Mouse (Mus musculus) ovary, postnatal 10 days (tissue): ENCODE data around the gene Hk3.

Experiments used
- DNase-seq: peaks from one replicate; pipeline ENCODE4 v3.0.0; 2022; ENCODE audit warnings: low spot score

The Hk3 gene

GRCm38 (mm10) chr13:55002090-55002489, 19.1 kb downstream of the Hk3 start:
- DNase-seq, result no peak

GRCm38 (mm10) chr13:55000433-55000832, 20.8 kb downstream of the Hk3 start:
- no peak for DNase-seq

DNA sequence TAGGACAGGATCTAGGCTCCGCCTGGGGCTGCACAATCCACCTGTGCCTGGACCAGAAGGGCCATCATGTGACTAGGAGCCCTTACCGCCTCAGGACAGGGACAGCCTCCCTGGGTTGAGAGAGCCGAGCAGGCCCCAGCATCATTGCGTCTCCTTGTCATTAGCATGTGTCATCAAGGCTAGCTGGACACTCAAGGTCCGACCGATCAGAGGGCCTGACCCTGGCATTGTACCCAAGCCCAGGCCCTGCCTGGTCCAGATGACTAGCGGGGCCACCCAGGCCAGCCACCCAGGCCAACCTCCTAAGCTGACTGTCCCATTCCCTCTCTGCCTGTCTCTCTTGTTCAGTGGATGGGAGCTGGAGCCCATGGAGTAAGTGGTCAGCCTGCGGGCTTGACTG, 23.6 kb downstream of the Hk3 start:
- no peak for DNase-seq

- no peak for DNase-seq
Measured at GRCm38 (mm10) chr13:54995161-54995560, 26.0 kb downstream of the Hk3 start.

GRCm38 (mm10) chr13:54994576-54994975, 26.6 kb downstream of the Hk3 start:
- no peak for DNase-seq

DNA sequence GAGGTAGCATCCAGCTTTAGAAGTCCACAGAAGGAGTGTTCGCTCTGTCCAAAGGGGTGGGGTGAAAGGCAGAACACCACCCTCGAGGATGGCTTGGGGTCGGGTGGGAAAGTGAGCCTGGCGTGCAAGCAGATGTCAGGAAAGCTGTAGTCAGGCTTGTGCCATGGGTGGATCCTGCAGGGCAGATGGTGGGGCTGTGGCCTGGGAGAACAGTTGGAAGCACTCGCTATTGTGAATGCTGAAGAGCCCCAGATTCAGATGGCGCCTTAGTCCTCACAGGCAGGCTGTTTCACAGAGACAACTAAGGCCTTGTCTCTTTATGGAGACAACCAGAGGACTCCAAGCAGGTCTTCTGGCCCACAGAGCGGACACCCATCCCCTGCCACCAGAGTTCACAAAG, 29.0 kb downstream of the Hk3 start:
- DNase-seq, result no peak

GRCm38 (mm10) chr13:54988181-54988760, 32.9 kb downstream of the Hk3 start:
- no peak for DNase-seq

- no peak for DNase-seq
Measured at GRCm38 (mm10) chr13:54987405-54987804, 33.8 kb downstream of the Hk3 start.

GRCm38 (mm10) chr13:54983614-54984013, 37.6 kb downstream of the Hk3 start:
- DNase-seq, result no peak

- DNase-seq, result no peak
Measured at GRCm38 (mm10) chr13:54983001-54983400, 38.2 kb downstream of the Hk3 start.

DNA sequence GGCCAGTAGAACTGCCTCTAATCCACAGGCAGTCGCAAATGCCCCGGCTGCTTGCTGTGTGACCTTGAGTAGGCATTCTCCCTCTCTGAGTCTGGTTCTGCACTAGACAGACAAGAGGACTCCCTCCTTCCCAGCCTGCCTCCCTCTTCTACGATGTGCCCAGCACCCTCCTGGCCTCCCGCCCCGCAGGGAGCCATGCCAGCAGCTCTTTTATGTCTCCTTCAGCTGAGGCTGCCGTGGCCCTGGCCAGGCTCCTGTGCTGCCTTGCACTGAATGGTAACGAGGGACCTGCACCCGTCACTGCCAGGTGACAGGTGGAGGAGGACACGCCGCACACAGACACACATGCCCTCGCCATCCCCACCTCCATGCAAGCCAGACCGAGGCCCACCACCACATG, 40.2 kb downstream of the Hk3 start:
- no peak for DNase-seq

DNA sequence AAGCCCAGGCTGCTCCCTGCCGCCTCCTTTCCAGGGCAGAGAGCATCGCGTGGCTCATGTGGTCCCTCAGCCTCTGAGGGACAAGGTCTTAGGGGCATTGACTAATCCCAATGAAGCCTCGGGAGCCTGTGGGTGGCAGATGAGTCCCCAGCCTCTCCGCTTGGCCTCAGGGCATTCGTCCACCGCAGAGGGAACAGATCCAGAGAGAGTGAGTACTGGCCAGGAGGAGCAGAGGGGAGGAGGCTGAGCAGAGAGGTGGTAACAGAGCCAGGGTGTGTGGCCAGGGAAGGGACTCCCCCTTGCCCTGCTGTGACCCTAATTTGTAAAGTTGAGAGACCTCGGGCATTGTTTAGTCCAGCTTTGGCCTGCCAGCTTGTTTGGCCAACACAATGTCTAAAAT, 42.4 kb downstream of the Hk3 start:
- DNase-seq, result no peak

DNA sequence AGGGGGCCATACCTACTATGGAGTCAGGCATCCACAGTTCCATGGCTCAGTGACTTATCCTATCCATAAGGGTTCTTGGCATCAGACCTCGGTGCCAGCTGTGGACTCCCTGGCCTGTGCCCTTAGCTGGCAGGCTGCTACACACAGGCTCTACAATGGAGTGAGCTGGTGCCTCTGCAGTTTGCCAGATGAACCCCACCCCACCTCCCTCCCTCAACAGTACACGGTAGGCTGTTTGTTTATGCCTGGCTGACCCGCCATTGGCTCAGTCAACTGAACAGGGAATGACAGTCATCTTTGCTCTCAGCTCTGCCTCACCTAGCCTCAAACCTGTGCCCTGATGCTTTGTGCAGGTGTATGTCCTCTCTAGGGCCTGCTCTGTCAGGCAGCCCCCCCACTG, 45.6 kb downstream of the Hk3 start:
- no peak for DNase-seq

DNA sequence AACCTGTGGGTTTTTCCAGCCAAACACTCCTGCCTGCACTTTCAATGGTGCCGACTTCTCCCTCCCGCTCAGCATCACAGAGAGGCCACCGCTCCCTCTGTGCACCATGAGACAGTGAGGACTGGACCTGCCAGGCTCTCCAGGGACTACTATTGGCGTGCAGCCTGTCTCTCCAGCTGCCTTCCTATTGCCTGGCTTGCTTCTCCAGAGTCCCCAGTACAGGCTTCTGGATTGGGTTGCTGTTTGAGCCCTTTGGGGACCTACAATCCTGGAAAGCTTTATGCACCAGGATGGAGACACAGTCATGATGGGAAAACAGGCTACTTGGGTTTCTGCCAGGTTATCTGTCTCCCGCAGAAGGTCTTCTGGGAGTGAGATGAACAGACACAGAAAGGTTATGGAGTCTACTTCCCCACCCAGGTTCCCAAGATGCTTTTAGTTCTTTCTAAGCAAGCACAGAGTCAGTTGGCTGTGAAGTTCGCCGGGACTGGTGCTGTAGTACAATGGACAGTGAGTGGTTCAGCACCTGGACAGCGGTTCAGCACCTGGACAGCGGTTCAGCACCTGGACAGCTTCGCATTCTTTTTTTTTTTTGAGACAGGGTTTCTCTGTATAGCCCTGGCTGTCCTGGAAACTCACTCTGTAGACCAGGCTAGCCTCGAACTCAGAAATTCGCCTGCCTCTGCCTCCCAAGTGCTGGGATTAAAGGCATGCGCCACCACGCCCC, 50.5 kb downstream of the Hk3 start:
- DNase-seq, result no peak

DNA sequence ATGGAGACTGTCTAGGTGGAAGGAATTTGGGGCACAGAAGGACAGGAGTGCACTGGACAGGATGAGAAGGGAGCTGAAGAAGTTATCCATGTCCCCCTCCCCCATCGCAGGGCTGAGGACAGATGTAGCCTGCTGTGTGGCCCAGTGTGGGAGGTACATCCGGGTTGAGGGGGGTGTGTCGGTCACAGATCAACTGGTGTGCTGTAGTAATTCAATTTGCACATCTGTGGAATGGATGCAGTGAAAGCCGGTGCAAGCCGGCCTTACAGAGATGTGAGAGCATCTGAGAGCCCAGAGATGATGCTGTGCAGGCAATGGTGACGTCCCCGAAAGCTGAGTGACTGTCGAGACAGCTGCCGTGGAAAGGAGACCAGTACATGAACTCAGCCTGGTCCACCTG, 51.7 kb downstream of the Hk3 start:
- no peak for DNase-seq

DNA sequence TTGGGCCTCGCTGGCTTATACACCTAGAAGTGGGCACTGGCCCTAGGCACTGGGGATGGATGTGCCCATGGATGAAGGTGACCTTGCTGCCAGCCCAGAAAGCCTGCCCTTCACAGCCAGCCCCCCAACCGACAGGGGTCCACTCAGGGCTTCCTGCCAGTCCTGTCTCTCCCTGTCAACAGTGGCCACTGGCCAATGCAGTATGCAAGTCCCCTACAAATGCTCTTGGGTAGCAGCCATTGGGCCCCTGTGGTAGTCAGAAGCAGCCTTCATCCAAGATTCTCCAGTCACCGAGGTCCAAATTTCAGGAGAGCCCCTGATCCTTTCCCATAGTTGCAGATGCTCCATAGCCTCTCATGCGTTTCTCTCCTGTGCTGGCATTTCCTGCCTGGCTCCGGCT, 52.5 kb downstream of the Hk3 start:
- DNase-seq, result no peak

- no peak for DNase-seq
Measured at GRCm38 (mm10) chr13:54967501-54967900, 53.7 kb downstream of the Hk3 start.

- no peak for DNase-seq
Measured at GRCm38 (mm10) chr13:54965256-54965655, 55.9 kb downstream of the Hk3 start.

GRCm38 (mm10) chr13:54960491-54960890, 60.7 kb downstream of the Hk3 start:
- DNase-seq, result no peak

- no peak for DNase-seq
Measured at GRCm38 (mm10) chr13:54959842-54960241, 61.3 kb downstream of the Hk3 start.

DNA sequence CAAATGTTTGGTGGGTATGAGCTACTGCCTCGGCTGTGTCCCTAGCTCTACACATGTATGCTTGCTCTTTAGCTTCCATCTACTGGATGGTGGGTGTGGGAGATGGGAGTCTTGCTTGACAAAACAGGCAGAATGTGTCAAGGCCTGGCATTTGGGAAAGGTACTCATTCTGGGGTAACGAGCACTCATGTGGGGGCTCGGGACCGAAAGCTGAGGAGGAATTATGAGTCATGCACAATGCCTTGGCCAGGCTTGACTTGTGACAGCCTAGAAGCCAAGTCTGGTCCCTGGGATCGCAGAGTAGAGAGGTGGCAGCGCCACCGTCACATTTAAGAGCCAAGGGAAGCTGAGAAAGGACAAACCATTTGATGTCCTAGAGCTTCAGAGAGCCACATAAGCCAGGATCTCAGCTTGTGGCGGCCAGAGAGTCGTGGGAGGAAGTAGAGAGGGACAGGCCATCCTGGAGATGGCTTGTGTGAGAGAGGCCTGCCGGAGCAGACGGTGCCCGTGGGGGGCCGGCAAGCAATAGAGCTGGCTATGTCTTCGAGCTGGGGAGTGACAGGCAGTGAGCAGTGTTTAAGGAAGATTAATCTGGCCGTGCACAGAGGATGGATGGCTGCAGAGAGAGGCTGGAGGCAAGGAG, 62.0 kb downstream of the Hk3 start:
- DNase-seq, result no peak

DNA sequence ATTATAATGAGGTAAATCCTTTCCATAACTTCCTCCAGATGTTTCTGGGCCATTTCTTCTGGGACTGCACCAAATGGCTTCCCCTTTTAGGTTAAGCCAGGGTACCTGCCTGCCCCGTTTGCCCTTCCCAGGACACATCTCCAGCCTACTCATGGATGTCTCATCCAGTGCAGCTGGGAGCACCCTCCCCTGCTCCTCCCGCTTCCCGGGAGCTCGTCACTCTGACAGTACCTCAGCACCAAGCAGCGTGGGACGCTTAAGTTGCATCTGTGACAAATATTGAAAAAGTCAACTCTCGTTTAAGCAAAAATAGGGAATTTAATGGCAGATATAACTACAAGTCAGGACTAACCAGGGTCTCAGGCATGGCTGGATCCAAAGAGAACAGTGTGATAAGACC, 63.9 kb downstream of the Hk3 start:
- no peak for DNase-seq
